Mouse (Mus musculus) lung, postnatal 10 days (tissue): ENCODE measurements around the gene Rock2.

Source experiments
- DNase-seq: peaks from one replicate; pipeline ENCODE4 v3.0.0; 2021

Rock2 gene

GRCm38 (mm10) chr12:16872006-16872405 lies 22.7 kb upstream of the Rock2 start:
- no peak for DNase-seq

- DNase-seq: no peak
These were observed 21.7 kb upstream of the Rock2 start for GRCm38 (mm10) chr12:16872926-16873464.

- DNase-seq: no peak
These were observed 21.1 kb upstream of the Rock2 start for GRCm38 (mm10) chr12:16873549-16873948.

GRCm38 (mm10) chr12:16874086-16874485 lies 20.6 kb upstream of the Rock2 start:
- DNase-seq: peak; percentile 70

- peak; percentile 53 for DNase-seq
These were observed 19.4 kb upstream of the Rock2 start for GRCm38 (mm10) chr12:16875269-16875668.

GRCm38 (mm10) chr12:16875678-16876077 lies 19.0 kb upstream of the Rock2 start:
- no peak for DNase-seq

- no peak for DNase-seq
These were observed 18.0 kb upstream of the Rock2 start for GRCm38 (mm10) chr12:16876667-16877066.

GRCm38 (mm10) chr12:16877141-16877540 lies 17.6 kb upstream of the Rock2 start:
- DNase-seq: peak; percentile 45

GRCm38 (mm10) chr12:16877679-16878078 lies 17.0 kb upstream of the Rock2 start:
- DNase-seq: no peak

GRCm38 (mm10) chr12:16879369-16879768 lies 15.3 kb upstream of the Rock2 start:
- DNase-seq: no peak

- no peak for DNase-seq
These were observed 14.6 kb upstream of the Rock2 start for GRCm38 (mm10) chr12:16880077-16880476.

- no peak for DNase-seq
These were observed 12.3 kb upstream of the Rock2 start for GRCm38 (mm10) chr12:16882442-16882841.

GRCm38 (mm10) chr12:16883111-16883510 lies 11.6 kb upstream of the Rock2 start:
- no peak for DNase-seq

- DNase-seq: no peak
These were observed 10.2 kb upstream of the Rock2 start for GRCm38 (mm10) chr12:16884534-16884933.

GRCm38 (mm10) chr12:16886354-16886753 lies 8.3 kb upstream of the Rock2 start:
- no peak for DNase-seq

GRCm38 (mm10) chr12:16893039-16893438 lies 1.7 kb upstream of the Rock2 start:
- DNase-seq: no peak

- peak; percentile 75 for DNase-seq
These were observed 869 bp upstream of the Rock2 start for GRCm38 (mm10) chr12:16893656-16894395.

- DNase-seq: peak; percentile 54
These were observed 680 bp downstream of the Rock2 start for GRCm38 (mm10) chr12:16895221-16895928.

GRCm38 (mm10) chr12:16896073-16896789 lies 1.5 kb downstream of the Rock2 start:
- DNase-seq: no peak

GRCm38 (mm10) chr12:16897225-16897624 lies 2.5 kb downstream of the Rock2 start:
- DNase-seq: no peak

GRCm38 (mm10) chr12:16898221-16898620 lies 3.5 kb downstream of the Rock2 start:
- DNase-seq: no peak

GRCm38 (mm10) chr12:16898790-16899189 lies 4.1 kb downstream of the Rock2 start:
- DNase-seq: no peak

- no peak for DNase-seq
These were observed 6.0 kb downstream of the Rock2 start for GRCm38 (mm10) chr12:16900625-16901222.
